Mouse (Mus musculus) heart, embryonic 16.5 days (tissue): ENCODE measurements around the gene Vhl. TPM values are rescaled to one million over a fixed set of nuclear protein-coding genes. Genes with fewer than 3 reads are reported as not detected.

Experiments used
- ATAC-seq: fragments of 200-750 bp; cut with Nextera tagmentation; replicated peaks from 2 replicates; pipeline ENCODE4 v1.8.0; 2017; ENCODE audit warnings: moderate number of reproducible peaks; ENCODE audit not compliant: insufficient read depth, low FRiP score; ENCODE audit errors: extremely low read depth
- H3K27ac ChIP-seq: fragments of 300-500 bp; sonication (generic); 2 replicates; pipeline ENCODE4 v1.5.1; 2014; ENCODE audit warnings: mild to moderate bottlenecking, low read length, control low read depth, moderate library complexity
- H3K27me3 ChIP-seq: fragments of 300-500 bp; sonication (generic); 2 replicates; pipeline ENCODE4 v1.6.1; 2014; ENCODE audit warnings: low read length, mixed read lengths; ENCODE audit not compliant: control insufficient read depth, insufficient read depth
- H3K36me3 ChIP-seq: fragments of 300-500 bp; sonication (generic); 2 replicates; pipeline ENCODE4 v1.6.1; 2014; ENCODE audit not compliant: control insufficient read depth, insufficient read depth
- H3K4me1 ChIP-seq: fragments of 300-500 bp; sonication (generic); 2 replicates; pipeline ENCODE4 v1.6.1; 2014; ENCODE audit warnings: low read length, mixed read lengths; ENCODE audit not compliant: control insufficient read depth, insufficient read depth
- H3K4me2 ChIP-seq: fragments of 300-500 bp; sonication (generic); 2 replicates; pipeline ENCODE4 v1.6.1; 2014; ENCODE audit warnings: low read depth, mild to moderate bottlenecking, control low read depth, low read length
- H3K4me3 ChIP-seq: fragments of 300-500 bp; sonication (generic); 2 replicates; pipeline ENCODE4 v1.5.1; 2014; ENCODE audit warnings: mild to moderate bottlenecking, control low read depth, low read length
- H3K9ac ChIP-seq: fragments of 300-500 bp; sonication (generic); 2 replicates; pipeline ENCODE4 v1.6.1; 2014; ENCODE audit warnings: low read length, control low read depth
- H3K9me3 ChIP-seq: fragments of 300-500 bp; sonication (generic); replicated peaks from 2 replicates; pipeline ENCODE4 v1.6.1; 2016; ENCODE audit warnings: low read length; ENCODE audit not compliant: control insufficient read depth
- WGBS: fragments of 180-500 bp; shearing (Covaris S2); extraction: QIAGEN DNeasy Blood & Tissue Kit; methylation state at CpG from one replicate; pipeline ENCODE4 v1.1.7; 2014; 5-methylcytosine and 5-hydroxymethylcytosine counted together
- polyA plus RNA-seq: library from polyadenylated mRNA; unstranded; fragments of >200 nt; fragmentation: Nextera tagmentation; extraction: Ambion mirVana; gene quantifications from 2 replicates; pipeline ENCODE4 v1.2.1, GENCODE M21; 2015

The Vhl gene
- polyA plus RNA-seq: 28.8 and 29.4 TPM in 2 replicates

DNA sequence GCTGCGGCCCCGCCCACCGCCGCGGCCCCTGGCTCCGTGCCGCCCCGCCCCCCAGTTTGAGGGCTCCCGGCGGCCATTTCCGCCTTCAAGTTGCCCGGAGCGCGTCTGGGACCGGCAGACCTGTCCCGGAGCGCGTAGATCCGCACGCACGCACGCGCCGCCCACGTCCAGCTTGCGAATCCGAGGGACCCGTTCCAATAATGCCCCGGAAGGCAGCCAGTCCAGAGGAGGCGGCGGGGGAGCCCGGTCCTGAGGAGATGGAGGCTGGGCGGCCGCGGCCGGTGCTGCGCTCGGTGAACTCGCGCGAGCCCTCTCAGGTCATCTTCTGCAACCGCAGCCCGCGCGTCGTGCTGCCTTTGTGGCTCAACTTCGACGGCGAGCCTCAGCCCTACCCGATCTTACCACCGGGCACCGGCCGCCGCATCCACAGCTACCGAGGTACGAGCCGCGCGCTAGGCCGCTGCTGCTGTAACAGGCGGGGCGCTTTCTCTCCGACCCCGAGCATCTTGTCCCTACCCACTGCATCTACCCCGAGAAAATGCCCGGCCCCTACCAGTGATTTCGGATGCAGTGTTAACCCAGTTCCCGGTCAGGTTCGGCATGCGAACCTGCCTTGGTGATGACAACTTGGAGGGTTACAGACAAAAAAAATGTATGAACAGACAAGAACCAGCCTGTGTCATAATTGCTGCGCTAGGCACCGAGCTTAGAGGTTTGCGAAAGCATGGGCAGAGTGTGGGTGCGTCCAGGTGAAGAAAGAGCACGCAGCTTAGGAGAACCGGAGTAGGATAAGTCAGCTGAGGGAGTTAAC is at the start of gene Vhl:
Gene Vhl (plus strand): TSS at position 19 of the 811 bp plus-strand sequence.
- Histone ChIP-seq H3K4me1 (peaks cover 15% of the 10 kb centered on the region), H3K27ac (peak within 1 kb of the TSS; percentile 89)
- WGBS: under 1% methylated on average over 67 of the region's 76 CpGs

DNA sequence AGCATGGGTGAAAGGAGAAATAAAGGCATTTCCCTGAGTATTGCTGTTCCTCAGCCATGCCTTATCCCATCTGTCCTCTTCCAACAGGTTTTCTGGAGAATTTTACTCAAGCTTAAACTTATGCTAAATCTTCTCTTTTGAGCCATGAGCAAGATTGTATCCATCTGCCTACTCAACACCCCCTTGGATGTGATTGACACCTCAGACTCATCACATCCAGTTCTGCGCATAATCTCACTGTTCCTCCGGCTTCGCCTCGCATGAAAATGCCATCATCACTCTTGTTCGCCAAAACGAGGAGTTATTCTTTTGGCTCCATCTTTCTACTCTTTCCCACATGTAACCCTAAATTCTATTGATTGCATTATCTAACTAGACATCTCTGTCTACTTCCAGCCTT is 47.7 kb upstream of the Vhl start:
- WGBS: 95% methylated on average over 6 of the region's 6 CpGs
- H3K4me2 ChIP-seq: no peak overlapping the region
- H3K9me3 ChIP-seq: no peaks in the 10 kb centered on the region
- no peak for ATAC-seq
- no peaks in the 10 kb centered on the region for H3K27me3 ChIP-seq
- no peak overlapping the region for H3K4me3 ChIP-seq
- no peaks in the 10 kb centered on the region for H3K4me1 ChIP-seq
- H3K9ac ChIP-seq: no peak overlapping the region
- peaks cover 7% of the 10 kb centered on the region; the same call in 1 of the 2 replicates for H3K36me3 ChIP-seq
- no peak overlapping the region for H3K27ac ChIP-seq

More for the DNA sequence above, at the start of gene Vhl:
- Histone ChIP-seq H3K9me3 (no peaks in the 10 kb centered on the region), H3K36me3 (peaks cover 14% of the 10 kb centered on the region; the same call in 1 of the 2 replicates), H3K27me3 (no peaks in the 10 kb centered on the region), H3K4me2 (peak within 1 kb of the TSS; percentile 78), H3K4me3 (peak within 1 kb of the TSS; percentile 62), H3K9ac (peak within 1 kb of the TSS; percentile 82)
- ATAC-seq: peak; percentile 92

DNA sequence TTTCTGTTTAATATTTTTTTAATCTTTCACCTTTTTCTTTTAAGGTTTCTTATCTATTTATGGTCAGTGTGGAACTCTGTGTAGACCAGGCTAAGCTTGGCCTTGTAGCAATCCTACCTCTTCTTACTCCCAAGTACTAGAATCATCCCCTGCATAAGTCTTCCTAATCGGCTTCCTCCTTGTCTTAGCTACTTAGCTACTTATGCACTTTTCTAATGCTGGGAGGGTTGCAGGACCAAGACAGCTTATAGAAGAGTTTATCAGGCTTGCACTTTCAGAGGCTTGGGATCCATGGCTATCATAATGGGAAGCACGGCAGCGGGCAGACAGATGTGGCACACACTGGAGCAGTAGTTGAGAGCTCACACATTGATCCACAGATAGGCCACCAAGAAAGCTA is 44.5 kb upstream of the Vhl start:
- H3K4me2 ChIP-seq: no peak overlapping the region
- no peak overlapping the region for H3K9ac ChIP-seq
- peaks cover 5% of the 10 kb centered on the region; the same call in 1 of the 2 replicates for H3K36me3 ChIP-seq
- H3K27me3 ChIP-seq: no peaks in the 10 kb centered on the region
- no peak overlapping the region for H3K27ac ChIP-seq
- no peaks in the 10 kb centered on the region for H3K4me1 ChIP-seq
- no peaks in the 10 kb centered on the region for H3K9me3 ChIP-seq
- ATAC-seq: no peak
- no peak overlapping the region for H3K4me3 ChIP-seq
- 91% methylated on average over 3 of the region's 3 CpGs for WGBS

DNA sequence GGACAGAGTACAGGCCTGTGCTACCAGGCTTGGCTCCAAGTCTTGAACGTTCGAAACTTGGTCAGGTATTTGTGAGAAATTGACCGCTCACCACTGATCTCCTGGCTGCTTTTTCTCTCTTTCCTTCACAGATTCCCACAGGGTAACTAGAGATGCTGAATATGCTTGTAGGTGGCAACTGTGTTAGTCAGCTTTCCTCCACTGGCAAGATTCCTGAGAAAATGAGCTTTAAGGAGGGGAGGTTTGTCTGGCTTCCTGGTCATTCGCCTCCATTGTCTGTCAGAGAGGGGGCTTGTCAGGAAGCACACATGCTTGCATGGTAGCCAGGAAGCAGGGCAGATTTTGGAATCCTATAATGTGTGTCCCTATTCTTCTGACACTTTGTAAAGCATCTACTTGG is 40.7 kb upstream of the Vhl start:
- H3K4me2 ChIP-seq: no peak overlapping the region
- H3K4me3 ChIP-seq: no peak overlapping the region
- 88% methylated on average over 4 of the region's 4 CpGs for WGBS
- H3K27ac ChIP-seq: no peak overlapping the region
- H3K9ac ChIP-seq: no peak overlapping the region
- no peaks in the 10 kb centered on the region for H3K36me3 ChIP-seq
- no peaks in the 10 kb centered on the region for H3K9me3 ChIP-seq
- H3K4me1 ChIP-seq: no peaks in the 10 kb centered on the region
- no peak for ATAC-seq
- H3K27me3 ChIP-seq: no peaks in the 10 kb centered on the region

DNA sequence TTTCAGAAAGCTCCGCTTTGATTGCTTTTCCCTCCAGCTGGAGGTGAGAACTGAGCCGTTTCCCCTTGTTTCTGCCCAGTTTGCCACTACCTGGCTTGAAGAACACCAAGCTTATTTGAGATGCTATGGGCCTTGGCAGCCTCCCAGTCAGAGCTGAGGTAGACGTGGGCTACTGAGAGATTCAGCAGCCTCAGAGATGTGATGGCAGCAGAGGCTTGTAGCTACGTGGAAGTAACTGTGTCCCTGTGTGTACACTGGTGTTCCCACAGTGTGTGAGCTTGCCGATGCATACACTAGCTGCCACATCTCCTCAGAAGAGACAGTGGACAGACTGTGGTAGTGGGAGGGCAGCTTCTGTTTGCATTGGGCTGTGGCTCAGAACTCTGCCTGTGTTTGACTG is 38.7 kb upstream of the Vhl start:
- Histone ChIP-seq H3K4me3 (no peak overlapping the region), H3K9ac (no peak overlapping the region), H3K4me1 (no peaks in the 10 kb centered on the region), H3K9me3 (no peaks in the 10 kb centered on the region), H3K27me3 (no peaks in the 10 kb centered on the region), H3K36me3 (no peaks in the 10 kb centered on the region), H3K27ac (no peak overlapping the region), H3K4me2 (no peak overlapping the region)
- no peak for ATAC-seq
- WGBS: 90% methylated on average over 5 of the region's 5 CpGs

DNA sequence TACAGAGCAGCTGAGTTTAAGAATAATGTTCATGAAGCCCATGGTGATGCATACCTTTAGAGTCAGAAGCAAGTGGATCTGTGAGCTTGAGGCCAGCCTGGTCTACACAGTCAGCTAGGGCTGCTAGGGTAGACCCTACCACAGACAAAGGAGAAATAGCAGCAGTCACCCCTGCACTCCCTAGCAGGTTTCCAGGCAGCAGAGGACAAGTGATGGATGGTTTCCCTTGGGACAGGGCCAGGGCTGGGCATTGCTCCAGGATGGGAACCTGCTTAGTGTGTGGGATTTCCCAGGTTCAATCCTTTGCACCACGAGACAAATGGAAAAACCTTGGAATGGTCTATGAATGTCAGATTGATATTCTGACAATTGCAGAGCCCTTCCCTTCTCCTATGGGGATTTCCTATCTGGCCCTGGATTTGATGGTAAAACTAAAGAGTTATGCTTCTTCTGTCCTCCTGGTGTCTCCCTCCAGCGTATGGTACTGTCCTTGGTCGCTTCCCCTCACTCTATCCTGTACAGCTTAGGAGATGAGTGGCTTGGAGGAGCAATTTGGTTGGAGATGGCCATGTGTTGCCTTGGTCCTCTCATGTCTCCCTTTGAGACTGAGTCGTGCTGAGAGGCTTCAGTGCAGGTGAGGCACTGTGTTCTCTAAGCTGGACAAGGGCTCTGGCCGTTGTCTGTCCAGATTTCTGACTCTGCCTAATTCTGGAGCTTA is 37.1 kb upstream of the Vhl start:
- no peak overlapping the region for H3K4me3 ChIP-seq
- H3K27me3 ChIP-seq: no peaks in the 10 kb centered on the region
- H3K36me3 ChIP-seq: no peaks in the 10 kb centered on the region
- no peak overlapping the region for H3K4me2 ChIP-seq
- ATAC-seq: peak; percentile 60; the same call in 1 of the 2 replicates
- 60% methylated on average over 5 of the region's 5 CpGs for WGBS
- no peaks in the 10 kb centered on the region for H3K4me1 ChIP-seq
- H3K27ac ChIP-seq: no peak overlapping the region
- H3K9me3 ChIP-seq: no peaks in the 10 kb centered on the region
- no peak overlapping the region for H3K9ac ChIP-seq

DNA sequence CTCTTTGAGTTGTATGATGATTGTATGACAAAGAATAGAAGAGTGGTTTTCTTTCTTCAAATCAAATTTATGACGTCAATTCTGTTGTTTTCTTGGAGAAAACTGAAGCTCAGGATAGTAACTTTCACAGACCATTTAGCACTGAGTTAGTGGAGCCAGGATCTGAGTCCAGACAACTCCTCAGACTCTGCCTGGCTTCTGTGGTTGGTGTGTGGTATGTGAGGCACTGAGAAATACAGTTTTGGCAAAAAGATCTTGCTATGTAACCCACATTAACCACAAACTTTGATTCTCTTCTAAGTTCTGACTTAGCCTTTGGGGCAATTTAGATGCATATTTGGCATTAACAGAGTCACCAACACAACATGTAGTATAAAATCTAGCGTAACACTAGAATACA is 31.1 kb upstream of the Vhl start:
- Histone ChIP-seq H3K4me2 (no peak overlapping the region), H3K36me3 (no peaks in the 10 kb centered on the region), H3K4me3 (no peak overlapping the region), H3K27me3 (no peaks in the 10 kb centered on the region), H3K27ac (no peak overlapping the region), H3K9ac (no peak overlapping the region), H3K4me1 (no peaks in the 10 kb centered on the region), H3K9me3 (no peaks in the 10 kb centered on the region)
- 89% methylated on average over 2 of the region's 2 CpGs for WGBS
- ATAC-seq: no peak

DNA sequence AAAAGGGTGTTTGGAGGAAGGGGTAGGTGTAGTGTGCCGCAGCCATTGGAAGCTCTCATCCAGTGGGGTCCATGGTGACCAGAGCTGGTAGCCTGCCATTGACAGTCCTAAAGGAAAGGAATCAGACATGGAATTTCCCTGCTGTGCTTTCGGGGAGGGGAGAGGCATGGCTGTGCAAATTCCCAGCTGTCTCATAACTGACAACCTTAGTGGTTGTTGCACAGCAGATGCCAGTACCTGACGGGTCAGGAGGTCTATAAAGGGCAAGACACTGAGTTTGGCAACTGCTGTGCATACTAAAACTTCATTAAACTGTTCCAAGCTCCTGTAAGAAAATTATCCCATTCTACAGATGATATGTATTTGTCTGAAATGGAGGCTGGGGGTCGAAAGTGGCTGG is 25.8 kb upstream of the Vhl start:
- no peak overlapping the region for H3K4me3 ChIP-seq
- 0 out of 2 replicates have a peak, but pooled peaks cover 2% of the 10 kb centered on the region for H3K4me1 ChIP-seq
- H3K27ac ChIP-seq: no peak overlapping the region
- no peak for ATAC-seq
- H3K4me2 ChIP-seq: no peak overlapping the region
- no peak overlapping the region for H3K9ac ChIP-seq
- WGBS: 82% methylated on average over 4 of the region's 4 CpGs
- no peaks in the 10 kb centered on the region for H3K27me3 ChIP-seq
- no peaks in the 10 kb centered on the region for H3K9me3 ChIP-seq
- H3K36me3 ChIP-seq: no peaks in the 10 kb centered on the region

DNA sequence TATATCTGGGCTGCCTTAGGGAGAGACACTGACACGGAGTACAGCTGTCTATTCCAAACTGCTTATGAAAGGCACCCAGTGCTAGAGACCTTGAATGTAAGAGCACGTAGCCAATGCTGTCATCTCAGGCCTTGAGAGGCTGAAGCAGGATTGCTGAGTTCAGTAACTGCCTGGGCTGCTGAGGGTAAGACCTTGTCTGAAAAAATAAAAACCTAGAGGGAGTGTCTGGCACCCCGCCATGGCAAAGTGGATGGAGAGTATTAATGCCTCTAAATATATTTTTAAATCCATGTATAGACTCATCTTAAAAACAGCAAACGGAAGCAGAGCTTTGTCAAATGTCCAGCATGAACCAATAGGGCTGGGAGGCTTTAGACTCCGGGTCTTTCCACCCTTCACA is 23.9 kb upstream of the Vhl start:
- 62% methylated on average over 5 of the region's 5 CpGs for WGBS
- H3K4me3 ChIP-seq: no peak overlapping the region
- H3K36me3 ChIP-seq: no peaks in the 10 kb centered on the region
- ATAC-seq: no peak
- 0 out of 2 replicates have a peak, but pooled peaks cover 5% of the 10 kb centered on the region for H3K4me1 ChIP-seq
- no peaks in the 10 kb centered on the region for H3K9me3 ChIP-seq
- H3K27ac ChIP-seq: no peak overlapping the region
- H3K9ac ChIP-seq: no peak overlapping the region
- no peaks in the 10 kb centered on the region for H3K27me3 ChIP-seq
- no peak overlapping the region for H3K4me2 ChIP-seq
